Mouse (Mus musculus): ENCODE data around the gene Gm4884. TPM values are rescaled to one million over a fixed set of nuclear protein-coding genes. Genes with fewer than 3 reads are reported as not detected.
"Not testable (repeated sequence)": the region's sequence is repeated elsewhere in the genome, so short reads cannot be mapped to it uniquely, and the experiment has no call there.

Gene Gm4884
- not detected in 2 replicates for polyA plus RNA-seq (2015; fragmentation: Nextera tagmentation; extraction: Ambion mirVana)

DNA sequence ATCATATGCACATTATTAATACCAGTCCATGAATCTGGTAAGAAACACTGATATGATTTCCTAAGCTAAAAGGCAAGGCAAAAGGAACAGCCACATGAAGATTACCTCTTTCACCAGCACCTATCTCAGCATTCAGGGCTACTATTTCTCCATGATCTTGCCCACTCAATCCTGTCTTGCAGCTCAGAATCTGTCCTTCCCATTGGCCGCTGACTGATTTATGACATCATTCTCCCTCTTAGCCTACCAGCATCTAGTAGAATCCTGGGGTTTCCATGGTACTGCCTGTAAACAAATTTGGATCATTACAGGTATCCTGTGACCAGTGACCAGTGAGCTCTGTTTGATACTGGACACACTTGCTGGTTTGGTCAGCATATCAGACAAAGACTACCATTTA, at the start of gene Gm4884:
Gene Gm4884 (plus strand): TSS at position 301 of the 400 bp plus-strand sequence.
- H3K27me3 ChIP-seq (replicated peaks; ENCODE audit: control insufficient read depth, insufficient read depth, low read length), result not testable (repeated sequence)
- WGBS, result 94% methylated on average over 1 of the region's 1 CpGs

DNA sequence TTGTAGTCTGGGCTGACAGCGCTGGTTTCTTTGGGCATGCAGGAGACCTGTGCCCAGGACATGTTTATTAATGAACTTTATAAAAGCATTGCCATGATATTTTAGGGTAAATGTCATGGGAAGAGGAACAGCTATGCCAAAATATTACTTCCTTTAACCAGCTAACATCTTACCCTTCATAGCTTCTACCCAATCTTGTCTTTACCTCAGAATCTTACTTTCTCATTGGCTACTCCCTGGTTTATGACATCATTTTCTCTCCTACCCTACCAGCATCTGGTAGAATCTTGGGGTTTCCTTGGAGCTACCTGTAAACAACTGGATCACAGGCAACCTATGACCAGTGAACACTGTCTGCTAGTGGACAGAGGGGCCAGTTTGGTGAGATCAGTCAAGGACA, 45.3 kb upstream of the Gm4884 start, which contains the start of gene 4930433I11Rik:
Gene 4930433I11Rik (plus strand): TSS at position 301 of the 400 bp plus-strand sequence.
- Histone ChIP-seq H3K27me3 (replicated peaks; ENCODE audit: control insufficient read depth, insufficient read depth, low read length) (no peaks in the 10 kb centered on the region), H3K27ac (ENCODE audit: low read length) (no peak within 1 kb of the TSS), H3K4me1 (replicated peaks; ENCODE audit: control insufficient read depth, insufficient read depth, low read length) (no peaks in the 10 kb centered on the region), H3K9me3 (ENCODE audit: control insufficient read depth, low read length) (no peaks in the 10 kb centered on the region), H3K36me3 (ENCODE audit: control insufficient read depth, insufficient read depth) (no peaks in the 10 kb centered on the region), H3K4me3 (replicated peaks; ENCODE audit: low read length) (no peak within 1 kb of the TSS), H3K4me2 (ENCODE audit: low read length) (no peak within 1 kb of the TSS), H3K9ac (replicated peaks; ENCODE audit: low read depth, low read length) (no peak within 1 kb of the TSS)
- 75% methylated on average over 1 of the region's 1 CpGs for WGBS
- ATAC-seq, result no peak

More for the DNA sequence above, at the start of gene Gm4884:
- not testable (repeated sequence) for H3K4me1 ChIP-seq (replicated peaks; ENCODE audit: control insufficient read depth, insufficient read depth, low read length); H3K27ac ChIP-seq (ENCODE audit: low read length); ATAC-seq; H3K4me3 ChIP-seq (replicated peaks; ENCODE audit: low read length); H3K9ac ChIP-seq (replicated peaks; ENCODE audit: low read depth, low read length); H3K4me2 ChIP-seq (ENCODE audit: low read length); H3K36me3 ChIP-seq (ENCODE audit: control insufficient read depth, insufficient read depth); H3K9me3 ChIP-seq (ENCODE audit: control insufficient read depth, low read length)

DNA sequence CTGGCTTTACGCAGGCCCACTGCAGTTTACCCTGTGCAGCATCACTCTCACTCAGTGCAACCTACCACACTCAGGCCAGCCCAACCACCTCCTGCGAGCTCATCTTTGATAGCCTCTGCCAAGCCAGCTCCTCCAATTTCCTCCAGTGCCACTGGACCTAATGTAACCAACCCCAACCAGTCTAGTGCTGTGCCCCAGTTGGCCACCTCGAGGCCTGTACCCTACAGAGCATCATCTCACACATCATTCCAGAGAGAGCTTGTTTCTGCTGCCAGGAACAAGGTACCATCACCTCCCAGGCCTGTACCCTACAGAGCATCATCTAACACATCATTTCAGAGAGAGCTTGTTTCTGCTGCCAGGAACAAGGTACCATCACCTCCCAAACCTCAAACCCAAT, 11.5 kb downstream of the Gm4884 start:
- not testable (repeated sequence) for H3K36me3 ChIP-seq (ENCODE audit: control insufficient read depth, insufficient read depth); H3K4me3 ChIP-seq (replicated peaks; ENCODE audit: low read length)

More for the DNA sequence above, 11.5 kb downstream of the Gm4884 start:
- WGBS, result 73% methylated on average over 3 of the region's 3 CpGs
- not testable (repeated sequence) for H3K9me3 ChIP-seq (ENCODE audit: control insufficient read depth, low read length); H3K4me2 ChIP-seq (ENCODE audit: low read length); ATAC-seq; H3K27ac ChIP-seq (ENCODE audit: low read length); H3K9ac ChIP-seq (replicated peaks; ENCODE audit: low read depth, low read length); H3K4me1 ChIP-seq (replicated peaks; ENCODE audit: control insufficient read depth, insufficient read depth, low read length); H3K27me3 ChIP-seq (replicated peaks; ENCODE audit: control insufficient read depth, insufficient read depth, low read length)

Other genes starting within 250 kb of the Gm4884 start
- gene Vstm2b, start 134.4 kb upstream of the Gm4884 start, polyA plus RNA-seq (2015; fragmentation: Nextera tagmentation; extraction: Ambion mirVana), result 17.8 and 18.8 TPM in 2 replicates
- not detected in 2 replicates for gene 4930433I11Rik, start 45.2 kb upstream of the Gm4884 start, polyA plus RNA-seq (2015; fragmentation: Nextera tagmentation; extraction: Ambion mirVana)
- gene Gm5592, start 121.1 kb downstream of the Gm4884 start, polyA plus RNA-seq (2015; fragmentation: Nextera tagmentation; extraction: Ambion mirVana), result not detected in 2 replicates